Mouse (Mus musculus) right cerebral cortex, adult 2 months (tissue): Measurements from ENCODE around the gene Nos2.

Source experiments
- DNase-seq, 2 experiments: peaks; one replicate each; pipeline ENCODE4 v3.0.0; 2021 to 2022; ENCODE audit warnings: low spot score in 2 of 2

Gene Nos2

DNA sequence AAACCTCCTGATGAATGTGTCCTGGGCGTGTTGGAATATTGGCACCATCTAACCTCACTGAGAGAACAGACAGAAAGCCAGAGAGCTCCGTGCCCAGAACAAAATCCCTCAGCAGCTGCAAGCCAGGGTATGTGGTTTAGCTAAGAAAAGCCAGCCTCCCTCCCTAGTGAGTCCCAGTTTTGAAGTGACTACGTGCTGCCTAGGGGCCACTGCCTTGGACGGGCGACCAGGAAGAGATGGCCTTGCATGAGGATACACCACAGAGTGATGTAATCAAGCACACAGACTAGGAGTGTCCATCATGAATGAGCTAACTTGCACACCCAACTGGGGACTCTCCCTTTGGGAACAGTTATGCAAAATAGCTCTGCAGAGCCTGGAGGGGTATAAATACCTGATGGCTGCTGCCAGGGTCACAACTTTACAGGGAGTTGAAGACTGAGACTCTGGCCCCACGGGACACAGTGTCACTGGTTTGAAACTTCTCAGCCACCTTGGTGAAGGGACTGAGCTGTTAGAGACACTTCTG lies at the start of gene Nos2:
Gene Nos2, plus strand, starts transcription at position 377 of the 529 bp plus-strand sequence.
- DNase-seq = no peak

DNA sequence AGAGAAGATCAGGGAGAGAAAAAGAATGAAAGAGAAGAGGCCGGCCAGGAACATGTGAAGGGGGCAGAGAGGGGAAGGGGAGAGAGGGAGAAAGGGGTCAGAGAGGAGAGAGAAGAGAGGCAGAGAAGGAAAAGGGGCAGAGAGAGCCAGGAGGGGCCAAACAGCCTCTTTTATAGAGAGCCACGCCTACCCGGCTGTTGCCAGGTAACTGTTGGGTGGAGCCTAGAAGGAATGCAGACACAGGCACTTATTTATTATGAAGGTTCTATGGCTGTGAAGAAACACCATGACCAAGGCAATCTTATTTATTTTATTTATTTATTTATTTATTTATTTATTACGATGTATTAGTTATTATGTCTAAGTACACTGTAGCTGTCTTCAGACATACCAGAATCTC lies 49.7 kb upstream of the Nos2 start:
- DNase-seq = no peak

DNA sequence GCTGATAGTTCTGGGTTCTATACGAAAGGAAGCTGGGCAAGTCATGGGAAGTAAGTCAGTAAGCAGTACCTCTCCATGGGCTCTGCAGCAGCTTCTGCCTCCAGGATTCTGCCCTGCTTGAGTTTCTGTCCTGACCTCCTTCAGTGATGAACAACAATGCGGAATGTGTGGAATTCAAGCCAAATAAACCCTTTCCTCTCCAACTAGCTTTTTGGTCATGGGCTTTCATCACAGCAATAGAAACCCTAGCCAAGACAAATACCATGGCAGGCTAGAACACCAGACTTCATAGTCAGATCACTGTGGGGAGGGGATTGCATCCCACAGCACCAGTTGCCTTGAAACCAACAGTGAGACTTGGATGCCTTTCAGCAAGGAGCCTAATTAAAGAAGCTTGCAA lies 47.8 kb upstream of the Nos2 start:
- DNase-seq = no peak

DNA sequence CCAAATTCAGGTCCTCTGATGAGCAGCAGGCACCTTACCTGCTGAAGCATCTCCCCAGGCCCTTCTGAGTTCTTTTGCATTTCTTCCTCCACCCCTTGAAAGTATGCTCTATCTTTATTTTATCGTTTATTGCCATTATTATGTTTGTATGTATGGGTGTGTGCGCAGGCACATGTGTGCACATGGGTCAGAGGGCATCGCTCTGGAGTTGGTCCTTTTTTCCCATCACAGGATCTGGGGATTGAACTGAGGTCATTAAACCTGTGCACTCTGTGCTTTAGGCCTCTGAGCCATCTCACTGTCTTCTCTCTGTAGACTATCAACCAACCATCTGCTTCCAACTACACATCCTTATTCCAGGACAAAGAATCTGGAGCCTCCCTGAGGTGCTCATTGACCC lies 40.9 kb upstream of the Nos2 start:
- no peak for DNase-seq

DNA sequence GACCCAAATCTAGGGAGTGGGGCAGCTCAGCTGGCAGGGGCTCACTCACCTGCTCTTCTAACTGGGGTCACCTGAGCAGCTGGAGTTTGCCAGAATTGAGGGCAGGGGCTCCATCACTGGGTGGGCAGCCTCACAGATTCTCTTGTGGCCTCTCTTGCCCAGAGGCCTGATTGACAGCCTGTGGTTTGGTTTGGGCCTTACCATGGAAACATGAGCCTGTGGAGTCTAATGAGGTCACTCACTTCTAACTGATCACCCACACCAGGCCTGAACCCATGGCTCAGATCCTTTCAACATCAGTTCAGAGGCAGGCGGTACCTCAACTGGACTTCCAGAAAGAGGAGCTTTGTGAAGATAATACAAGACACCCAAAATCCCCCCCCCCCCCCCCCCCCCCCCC lies 33.9 kb upstream of the Nos2 start:
- DNase-seq = no peak

DNA sequence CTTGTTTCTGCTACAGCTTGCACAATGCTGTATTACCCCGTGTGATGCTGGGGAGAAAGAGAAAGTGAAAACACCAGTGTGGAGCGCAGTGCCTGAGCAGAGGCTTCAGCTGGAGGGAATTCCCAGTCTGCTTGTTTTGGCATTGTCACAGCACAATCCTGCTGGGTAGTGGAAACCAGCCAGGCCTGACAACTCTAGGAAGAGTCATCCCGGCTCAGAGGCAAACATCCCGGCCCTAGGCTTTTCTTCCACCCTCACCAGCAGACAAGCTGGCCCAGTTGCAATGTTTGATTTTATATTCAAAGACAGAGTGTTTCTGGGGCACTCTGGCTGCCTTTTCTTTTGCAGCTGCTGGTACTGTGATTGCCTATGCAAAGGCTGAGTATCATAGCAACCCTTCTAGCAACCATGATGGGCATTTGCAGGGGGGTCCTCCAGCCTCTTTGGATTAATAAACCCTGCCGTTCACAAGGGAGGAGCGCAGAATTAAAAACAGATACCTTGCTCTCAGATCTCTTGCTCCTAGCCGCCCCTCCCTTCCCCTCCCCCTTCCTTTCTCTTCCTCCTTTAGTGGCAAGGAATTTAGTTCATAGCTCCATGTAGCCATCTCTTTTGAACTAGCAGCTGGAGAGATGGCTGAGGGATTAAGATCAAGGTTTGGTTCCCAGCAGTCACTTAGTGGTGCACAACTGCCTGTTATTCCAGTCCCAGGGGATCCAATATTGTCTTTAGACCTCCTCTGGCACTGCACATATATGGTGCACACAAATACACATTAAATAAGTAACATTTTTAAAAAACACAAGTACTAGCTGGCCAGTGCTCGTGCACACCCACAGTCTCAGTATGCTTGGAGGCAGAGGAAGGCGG lies 33.2 kb upstream of the Nos2 start:
- DNase-seq = peak; percentile 79 to 85

DNA sequence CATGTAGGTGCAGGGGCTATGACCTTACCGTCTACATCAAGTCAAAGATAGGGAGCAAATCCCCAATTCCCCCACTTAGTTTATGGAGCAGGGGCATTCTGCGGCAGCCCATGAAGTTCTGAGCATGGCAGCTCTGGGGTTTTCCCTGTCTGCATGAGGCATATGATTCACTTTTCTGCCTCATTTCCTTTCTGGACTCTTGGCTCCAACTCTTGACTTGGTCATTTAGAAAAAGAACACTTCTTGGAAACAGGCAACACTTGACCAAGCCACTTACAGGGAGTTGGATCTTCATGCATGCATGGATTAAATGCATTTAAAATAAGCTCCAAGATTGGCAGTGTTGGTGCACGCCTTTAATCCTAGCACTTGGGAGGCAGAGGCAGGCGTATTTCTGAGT lies 31.4 kb upstream of the Nos2 start:
- DNase-seq = no peak

DNA sequence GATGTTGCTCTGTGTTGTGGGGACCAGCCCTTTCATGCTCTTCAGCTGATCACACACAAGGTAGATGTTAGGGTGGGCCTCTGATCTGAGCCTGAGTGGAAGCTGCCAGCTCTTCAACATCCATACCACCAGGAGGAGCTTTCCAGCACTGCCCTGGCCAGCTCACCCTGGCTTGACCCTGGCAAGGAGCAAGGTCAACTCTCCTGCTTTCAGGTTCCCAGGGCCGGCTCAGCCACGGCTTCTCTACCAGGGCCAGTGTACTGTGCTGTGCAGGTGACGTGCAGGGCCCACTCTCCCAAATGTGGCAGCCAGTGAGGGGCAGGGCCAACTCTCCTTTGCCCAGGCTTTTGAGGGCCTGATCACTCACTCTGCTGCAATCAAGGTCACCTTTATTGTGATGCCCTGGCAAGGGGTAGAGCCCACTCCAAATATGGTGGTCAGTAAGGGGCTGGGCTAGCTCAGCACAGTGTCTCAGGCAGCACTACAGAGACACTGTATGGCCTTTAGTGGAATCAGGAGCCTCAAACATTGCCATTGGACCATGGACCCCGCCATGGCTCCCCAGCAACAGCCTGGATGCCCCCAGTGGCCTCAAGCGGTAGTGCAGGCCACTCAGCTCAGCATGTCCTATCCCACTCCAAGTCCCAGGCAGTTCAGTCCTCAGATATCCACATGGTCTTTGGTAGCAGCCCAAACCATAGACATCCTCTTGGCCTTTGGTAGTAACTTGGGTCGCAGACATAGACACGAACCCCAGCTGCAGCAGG lies 24.0 kb upstream of the Nos2 start:
- DNase-seq = no peak

DNA sequence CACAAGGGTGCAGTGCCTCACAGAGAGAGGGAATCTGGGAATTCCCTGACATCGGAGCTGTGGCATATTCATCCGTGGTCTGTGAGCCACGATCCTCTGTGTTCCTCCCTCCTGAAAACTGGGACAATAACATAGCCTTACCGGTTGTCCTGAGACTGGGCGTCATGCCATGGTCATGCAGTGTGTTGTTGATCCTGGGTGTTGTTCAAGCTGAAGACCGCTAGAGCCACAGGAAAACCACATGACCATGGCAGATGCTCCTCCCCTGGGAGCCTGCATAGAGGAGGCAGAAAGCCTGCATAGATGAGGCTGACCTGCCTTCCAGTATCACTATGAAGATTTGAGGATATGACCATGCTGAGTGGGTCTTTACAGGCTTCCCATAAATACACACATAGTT lies 5.1 kb upstream of the Nos2 start:
- no peak for DNase-seq

DNA sequence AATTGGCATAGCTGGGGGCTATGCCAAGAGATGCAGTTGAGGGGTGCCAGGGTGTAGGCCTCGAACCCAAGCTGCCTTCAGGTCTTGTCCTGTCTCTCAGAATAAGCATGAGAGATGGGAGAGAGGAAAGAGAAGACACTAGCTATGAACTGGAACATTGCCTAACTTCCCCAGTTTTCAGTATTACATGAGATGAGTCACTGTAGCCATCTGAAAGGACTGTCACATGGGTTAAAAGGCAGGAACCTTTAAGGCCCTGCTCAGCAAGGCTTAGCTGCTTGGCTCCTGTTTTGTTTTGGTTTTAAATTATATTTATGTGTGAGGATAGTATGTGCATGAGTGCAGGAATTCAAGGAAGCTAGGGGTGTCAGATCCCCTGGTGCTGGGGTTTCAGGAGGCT lies 4.2 kb upstream of the Nos2 start:
- DNase-seq = no peak

DNA sequence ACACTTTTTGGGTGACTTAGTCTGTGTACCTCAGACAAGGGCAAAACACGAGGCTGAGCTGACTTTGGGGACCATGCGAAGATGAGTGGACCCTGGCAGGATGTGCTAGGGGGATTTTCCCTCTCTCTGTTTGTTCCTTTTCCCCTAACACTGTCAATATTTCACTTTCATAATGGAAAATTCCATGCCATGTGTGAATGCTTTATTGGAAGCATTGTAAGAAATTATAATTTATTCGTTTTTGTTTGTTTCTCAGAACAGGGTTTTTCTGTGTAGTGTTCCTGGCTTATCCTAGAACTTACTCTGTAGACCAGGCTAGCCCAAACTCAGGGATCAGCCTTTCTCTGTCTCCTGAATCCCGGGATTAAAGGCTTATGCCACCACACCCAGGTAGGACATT lies 842 bp upstream of the Nos2 start:
- DNase-seq = no peak

DNA sequence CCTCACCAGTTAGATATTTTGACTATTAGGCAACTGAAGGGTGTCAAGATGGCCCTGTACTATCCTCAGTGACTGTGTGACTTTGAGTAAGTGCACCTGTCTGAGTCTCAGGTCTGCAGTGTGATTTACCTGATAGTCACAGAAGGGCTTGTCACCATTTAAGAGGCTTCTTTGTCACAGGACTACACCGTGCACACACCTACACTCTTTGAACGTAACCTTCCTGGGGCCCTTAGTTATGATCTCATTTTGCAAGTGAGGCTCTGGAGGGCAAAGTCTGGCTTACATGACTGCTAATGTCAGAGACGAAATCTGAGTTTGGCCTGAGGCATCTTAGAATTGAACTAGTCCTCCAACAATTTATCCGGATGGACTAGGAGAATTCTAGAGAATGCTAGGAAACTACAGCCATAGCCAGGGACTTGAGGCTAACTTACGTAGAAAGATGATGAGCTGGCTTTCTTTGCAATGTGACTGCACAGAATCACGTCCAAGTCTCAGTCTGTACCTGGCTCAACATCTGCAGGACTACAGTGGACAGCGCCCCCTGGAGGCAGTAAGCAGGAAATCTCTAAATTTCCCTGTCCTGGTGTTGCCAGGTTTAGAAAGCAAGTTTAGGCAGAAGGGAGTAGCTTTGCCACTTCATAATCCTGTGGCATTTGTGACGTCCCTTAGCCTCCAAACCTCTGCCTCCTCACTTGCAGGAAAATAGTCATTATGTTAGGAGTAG lies 2.3 kb downstream of the Nos2 start:
- peak; percentile 46 to 49 for DNase-seq

DNA sequence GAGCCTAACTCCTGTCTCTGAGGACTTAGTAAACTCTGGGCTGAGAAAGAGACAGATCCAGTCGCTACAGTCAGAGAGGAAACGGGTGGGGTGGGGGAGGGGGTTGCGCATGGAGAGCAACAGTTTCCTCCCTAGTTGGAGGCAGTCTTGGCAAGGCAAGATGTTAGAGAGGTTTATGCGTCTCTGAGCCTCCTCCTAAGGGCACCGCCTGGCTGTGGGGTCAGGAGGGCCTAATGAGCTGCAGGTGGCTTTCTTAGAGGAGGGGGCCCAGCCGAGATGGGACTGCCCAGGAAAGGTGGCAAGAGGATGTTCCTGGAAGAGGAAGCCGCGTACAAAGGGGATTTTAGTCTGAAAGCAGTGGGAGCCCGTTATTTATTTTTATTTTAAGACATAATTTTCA lies 3.5 kb downstream of the Nos2 start:
- DNase-seq = no peak

DNA sequence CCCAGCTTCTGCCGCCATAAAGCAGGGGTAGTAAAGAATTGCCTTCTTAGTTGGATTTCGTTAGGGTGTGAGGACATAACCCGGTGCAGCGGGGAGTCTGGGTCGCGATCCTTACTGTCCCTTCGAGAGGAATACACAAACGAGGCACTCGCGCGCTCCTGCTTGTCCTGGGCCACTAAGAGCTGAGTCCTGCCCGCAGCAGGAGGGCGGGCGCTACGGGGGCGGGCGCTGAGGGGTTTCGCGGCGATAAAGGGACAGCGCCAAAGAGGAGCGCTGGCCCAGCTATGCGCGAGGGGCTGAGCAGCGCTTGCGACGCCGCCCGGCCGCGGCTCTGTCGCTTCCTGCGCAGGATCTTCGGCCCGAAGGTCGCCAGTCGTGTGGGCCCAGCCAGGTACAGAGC lies 4.3 kb downstream of the Nos2 start:
- DNase-seq = no peak

DNA sequence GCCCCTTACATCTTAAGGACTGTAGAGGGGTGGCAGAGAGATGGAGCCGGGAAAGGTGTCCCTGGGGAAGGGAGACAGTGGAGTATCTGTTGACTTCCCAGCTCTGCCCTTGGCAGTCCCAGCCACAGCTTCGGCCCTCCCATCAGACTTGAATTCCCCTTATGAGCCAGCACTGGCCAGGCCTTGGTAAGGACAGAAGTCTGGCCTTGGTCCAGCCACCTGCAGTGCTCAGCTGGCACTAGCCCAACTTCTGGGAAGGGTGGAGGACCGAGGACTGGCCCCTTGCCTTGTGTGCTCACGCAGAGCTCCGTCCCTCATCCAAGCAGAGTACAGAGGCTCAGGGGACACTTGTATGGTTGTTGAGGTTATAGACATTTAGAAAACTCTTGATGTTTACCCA lies 8.8 kb downstream of the Nos2 start:
- DNase-seq = no peak

DNA sequence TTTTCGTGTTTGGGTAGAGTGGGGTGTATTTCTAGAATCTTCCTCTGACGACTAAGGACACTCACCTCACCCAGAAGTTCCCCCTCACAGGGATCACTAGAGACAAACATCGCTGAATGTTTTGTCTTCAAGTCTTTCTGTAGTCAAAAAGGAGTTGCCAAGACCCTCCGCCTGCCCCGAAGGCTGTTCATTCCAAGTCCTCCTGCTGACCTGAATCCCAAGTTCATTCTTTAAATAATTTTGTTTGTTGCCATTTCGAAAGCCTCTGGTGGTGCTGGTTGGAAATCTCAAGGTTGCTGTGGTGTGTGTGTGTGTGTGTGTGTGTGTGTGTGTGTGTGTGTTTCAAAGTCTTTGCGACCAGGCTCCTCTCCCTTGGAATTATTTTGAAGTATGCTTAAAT lies 13.7 kb downstream of the Nos2 start:
- no peak for DNase-seq

DNA sequence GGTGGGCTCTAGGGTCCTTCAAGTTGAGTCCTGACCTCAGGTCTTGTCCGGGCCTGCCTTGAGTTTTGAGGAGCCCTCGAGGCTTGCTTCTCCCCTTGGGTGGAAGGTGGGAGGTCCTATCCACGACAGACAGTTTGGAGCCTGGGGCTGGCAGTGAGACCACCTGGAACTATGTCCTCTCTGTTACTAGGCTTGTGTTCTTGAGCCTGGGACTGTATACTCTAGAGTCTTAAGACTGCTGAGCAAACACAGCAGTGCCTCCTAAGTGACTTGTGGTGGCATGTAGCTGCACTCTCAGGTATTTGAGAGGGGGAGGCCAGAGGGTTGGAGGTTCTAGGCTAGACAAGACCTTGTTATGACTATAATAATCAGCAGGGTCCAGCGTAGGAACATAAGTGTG lies 14.1 kb downstream of the Nos2 start:
- DNase-seq = no peak

DNA sequence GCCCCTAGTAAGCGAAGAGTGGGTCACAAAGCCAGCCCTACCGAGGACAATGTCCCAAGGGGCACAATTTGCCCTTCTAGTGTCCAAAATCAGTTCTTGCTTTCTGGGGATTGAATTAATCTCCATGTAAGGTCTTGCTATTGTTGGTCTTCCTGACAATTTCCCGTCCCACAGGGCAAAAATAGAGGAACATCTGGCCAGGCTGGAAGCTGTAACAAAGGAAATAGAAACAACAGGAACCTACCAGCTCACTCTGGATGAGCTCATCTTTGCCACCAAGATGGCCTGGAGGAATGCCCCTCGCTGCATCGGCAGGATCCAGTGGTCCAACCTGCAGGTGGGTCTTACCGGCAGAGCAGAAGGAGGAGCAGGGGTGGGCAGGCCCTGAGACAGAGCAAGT lies 14.6 kb downstream of the Nos2 start:
- DNase-seq = no peak

DNA sequence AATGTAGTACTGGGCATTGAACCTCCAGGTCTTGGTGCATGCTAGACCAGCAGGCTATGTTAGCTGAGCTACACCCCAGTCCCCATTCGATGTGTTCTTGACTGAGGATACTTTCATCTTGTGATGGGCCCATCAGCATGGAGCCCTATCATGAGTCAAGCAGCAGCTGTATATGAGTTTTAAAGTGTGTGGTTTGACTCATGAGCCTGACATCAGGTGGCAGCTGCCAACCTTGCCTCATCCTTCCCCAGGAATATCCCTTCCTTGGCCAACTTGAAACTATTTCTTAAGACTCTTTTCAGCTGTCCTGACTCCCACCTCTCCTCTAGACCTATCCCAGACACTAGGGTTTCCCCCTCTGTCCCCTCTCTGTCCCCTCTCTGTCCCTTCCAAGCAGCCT lies 22.5 kb downstream of the Nos2 start:
- no peak for DNase-seq

DNA sequence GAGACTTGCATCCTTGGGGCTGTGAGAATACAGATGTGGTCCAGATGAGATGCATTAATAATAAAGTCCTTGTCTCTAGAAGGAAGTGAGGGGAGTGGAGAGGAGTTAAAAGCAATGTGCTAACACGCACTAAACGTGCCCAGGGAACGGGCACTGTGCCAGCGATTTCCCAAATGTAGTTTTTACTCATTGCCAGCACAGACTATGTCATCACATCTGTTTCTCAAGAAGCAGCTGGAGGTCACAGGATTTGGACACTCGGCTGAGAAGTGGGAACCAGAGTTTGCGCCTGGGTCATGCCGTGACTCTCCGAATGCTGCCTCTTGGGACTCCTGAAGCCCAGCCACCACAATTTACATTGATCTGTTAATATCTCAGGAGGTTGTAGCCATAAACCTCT lies 29.8 kb downstream of the Nos2 start:
- DNase-seq = no peak

DNA sequence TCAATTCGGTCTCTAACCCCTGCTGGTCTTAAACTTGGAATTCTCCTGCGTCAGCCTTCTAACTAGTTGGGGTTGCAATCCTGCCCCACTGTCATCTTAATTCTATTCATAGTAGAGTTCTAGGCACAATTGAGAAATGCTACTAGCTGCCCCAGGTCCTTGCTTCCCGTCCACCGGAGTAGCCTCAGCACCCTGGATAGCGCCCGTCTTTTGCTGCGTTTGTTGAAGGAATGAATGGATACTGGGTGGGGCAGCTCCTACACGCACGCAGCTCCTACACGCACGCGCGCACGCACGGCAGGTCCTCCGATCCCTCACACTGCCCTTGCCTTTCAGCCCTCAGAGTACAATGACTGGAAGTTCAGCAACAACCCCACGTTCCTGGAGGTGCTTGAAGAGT lies 31.9 kb downstream of the Nos2 start:
- no peak for DNase-seq

DNA sequence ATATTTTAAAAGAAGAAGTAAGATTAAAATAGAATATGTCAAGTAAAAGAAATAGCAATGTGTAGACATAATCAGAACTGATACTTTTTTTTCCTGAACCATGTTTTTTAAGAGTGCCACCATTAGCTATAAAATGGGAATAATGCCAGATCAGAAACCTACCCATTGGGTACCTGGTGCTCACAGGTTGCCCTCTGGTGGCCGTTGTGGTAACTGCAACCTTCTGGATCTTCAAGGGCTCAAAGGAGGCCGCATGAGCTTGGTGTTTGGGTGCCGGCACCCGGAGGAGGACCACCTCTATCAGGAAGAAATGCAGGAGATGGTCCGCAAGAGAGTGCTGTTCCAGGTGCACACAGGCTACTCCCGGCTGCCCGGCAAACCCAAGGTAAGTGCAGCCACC lies 35.7 kb downstream of the Nos2 start:
- peak; percentile 93 to 95 for DNase-seq
